Mouse (Mus musculus): ENCODE measurements around the gene Pmm2. TPM values are rescaled to one million over a fixed set of nuclear protein-coding genes. Genes with fewer than 3 reads are reported as not detected.

Pmm2 gene
- total RNA-seq, 2 experiments from 2014 or later = 14.9 to 24.0 TPM

- peak; percentile 80 for TF ChIP-seq CTCF (IDR thresholded peaks at IDR 0.05)
- intact Hi-C loops (cut with DNase I) = loop anchor here (2.0 kb wide), 2 partner anchors 31 to 261 kb away; no protein-coding TSS in a partner anchor
- peak; percentile 51 for DNase-seq
- no peak overlapping the region for H3K27ac ChIP-seq
- H3K4me3 ChIP-seq = no peak overlapping the region
Measured at GRCm38 (mm10) chr16:8674165-8674564, 36.7 kb downstream of the Pmm2 start.

- intact Hi-C loops (cut with DNase I) = loop anchor here (2.0 kb wide), 2 partner anchors 33 to 263 kb away; no protein-coding TSS in a partner anchor
- Histone ChIP-seq H3K27ac (no peak overlapping the region), H3K4me3 (no peak overlapping the region)
- TF ChIP-seq CTCF (IDR thresholded peaks at IDR 0.05) = no peak
- no peak for DNase-seq
Measured at GRCm38 (mm10) chr16:8675559-8675958, 38.1 kb downstream of the Pmm2 start.

- no peak overlapping the region for H3K27ac ChIP-seq
- TF ChIP-seq CTCF (IDR thresholded peaks at IDR 0.05) = no peak
- no peak for DNase-seq
- H3K4me3 ChIP-seq = no peak overlapping the region
- intact Hi-C loops (cut with DNase I) = no loop called here
Measured at GRCm38 (mm10) chr16:8676228-8676627, 38.8 kb downstream of the Pmm2 start.

GRCm38 (mm10) chr16:8676800-8677199 is 39.3 kb downstream of the Pmm2 start:
- DNase-seq = peak; percentile 58
- intact Hi-C loops (cut with DNase I) = loop anchor here (1.0 kb wide), 1 partner anchor 182 kb away; no protein-coding TSS in a partner anchor
- Histone ChIP-seq H3K4me3 (no peak overlapping the region), H3K27ac (no peak overlapping the region)
- TF ChIP-seq CTCF (IDR thresholded peaks at IDR 0.05) = peak; percentile 86

GRCm38 (mm10) chr16:8678035-8678434 is 40.6 kb downstream of the Pmm2 start:
- no peak for DNase-seq
- Histone ChIP-seq H3K27ac (no peak overlapping the region), H3K4me3 (no peak overlapping the region)
- no peak for TF ChIP-seq CTCF (IDR thresholded peaks at IDR 0.05)
- intact Hi-C loops (cut with DNase I) = no loop called here

- Histone ChIP-seq H3K4me3 (no peak overlapping the region), H3K27ac (no peak overlapping the region)
- no peak for TF ChIP-seq CTCF (IDR thresholded peaks at IDR 0.05)
- intact Hi-C loops (cut with DNase I) = no loop called here
- DNase-seq = no peak
Measured at GRCm38 (mm10) chr16:8678676-8679075, 41.2 kb downstream of the Pmm2 start.

GRCm38 (mm10) chr16:8679780-8680179 is 42.3 kb downstream of the Pmm2 start:
- no peak overlapping the region for H3K27ac ChIP-seq
- TF ChIP-seq CTCF (IDR thresholded peaks at IDR 0.05) = no peak
- no peak for DNase-seq
- no peak overlapping the region for H3K4me3 ChIP-seq
- intact Hi-C loops (cut with DNase I) = no loop called here

GRCm38 (mm10) chr16:8680470-8680869 is 43.0 kb downstream of the Pmm2 start, which contains the start of gene Gm5767:
Gene Gm5767 (plus strand): TSS chr16:8680770.
- DNase-seq = no peak
- Histone ChIP-seq H3K4me3 (no peak within 1 kb of the TSS), H3K27ac (no peak within 1 kb of the TSS)
- intact Hi-C loops (cut with DNase I) = no loop called here
- no peak for TF ChIP-seq CTCF (IDR thresholded peaks at IDR 0.05)

GRCm38 (mm10) chr16:8685087-8685486 is 47.6 kb downstream of the Pmm2 start:
- intact Hi-C loops (cut with DNase I) = no loop called here
- no peak for DNase-seq

GRCm38 (mm10) chr16:8686121-8686870 is 48.8 kb downstream of the Pmm2 start:
- peak; percentile 99 for TF ChIP-seq CTCF (IDR thresholded peaks at IDR 0.05)
- DNase-seq = peak; percentile 81
- intact Hi-C loops (cut with DNase I) = loop anchor here (1.0 kb wide), 2 partner anchors 83 to 183 kb away; no protein-coding TSS in a partner anchor
- Histone ChIP-seq H3K4me3 (no peak overlapping the region), H3K27ac (no peak overlapping the region)

More at GRCm38 (mm10) chr16:8685087-8685486, 47.6 kb downstream of the Pmm2 start:
- Histone ChIP-seq H3K27ac (no peak overlapping the region), H3K4me3 (no peak overlapping the region)
- TF ChIP-seq CTCF (IDR thresholded peaks at IDR 0.05) = no peak

- Histone ChIP-seq H3K4me3 (no peak overlapping the region), H3K27ac (no peak overlapping the region)
- DNase-seq = peak; percentile 46
- TF ChIP-seq CTCF (IDR thresholded peaks at IDR 0.05) = no peak
- intact Hi-C loops (cut with DNase I) = loop anchor here (1.0 kb wide), 2 partner anchors 82 to 182 kb away; no protein-coding TSS in a partner anchor
Measured at GRCm38 (mm10) chr16:8686871-8687535, 49.5 kb downstream of the Pmm2 start.

- no peak for DNase-seq
- no peak for TF ChIP-seq CTCF (IDR thresholded peaks at IDR 0.05)
- no peak overlapping the region for H3K4me3 ChIP-seq
- intact Hi-C loops (cut with DNase I) = no loop called here
- no peak overlapping the region for H3K27ac ChIP-seq
Measured at GRCm38 (mm10) chr16:8687559-8688112, 50.2 kb downstream of the Pmm2 start.
